Mouse (Mus musculus): Measurements from ENCODE around the gene Tmem38b.

GRCm38 (mm10) chr4:53799753-53800152 lies 26.1 kb upstream of the Tmem38b start:
- TF ChIP-seq CTCF (IDR thresholded peaks at IDR 0.05; ENCODE audit: control insufficient read depth, insufficient read depth, insufficient replicate concordance, low read depth, low read length) (no peak), POLR2A (IDR thresholded peaks at IDR 0.05; ENCODE audit: control insufficient read depth, low read depth, low read length) (no peak)

All from testis, adult 2 months (tissue).